Mouse (Mus musculus): ENCODE results near the gene Cdc42.

- TF ChIP-seq MAX (IDR thresholded peaks at IDR 0.05) = no peak
- TF ChIP-seq CTCF (IDR thresholded peaks at IDR 0.05; ENCODE audit: control insufficient read depth, insufficient read depth, insufficient read length) = no peak
- no peak for TF ChIP-seq USF1 (IDR thresholded peaks at IDR 0.05; ENCODE audit: low read depth)
- no peak for TF ChIP-seq CEBPB (IDR thresholded peaks at IDR 0.05; ENCODE audit: low read depth)
- TF ChIP-seq MYOG (IDR thresholded peaks at IDR 0.05; ENCODE audit: control insufficient read depth, extremely low read depth, insufficient read length) = no peak
- no peak for TF ChIP-seq MYOD1 (IDR thresholded peaks at IDR 0.05; ENCODE audit: control insufficient read depth, insufficient read length, low read depth)
Observed at GRCm38 (mm10) chr4:137380702-137381605, 23.4 kb upstream of the Cdc42 start.

Measured in C2C12 (cell line).